Mouse (Mus musculus) layer of hippocampus, postnatal 14 days (tissue): Measurements from ENCODE around the gene Pdgfc. TPM values are rescaled to one million over a fixed set of nuclear protein-coding genes. Genes with fewer than 3 reads are reported as not detected.

Source experiments
- DNase-seq, 2 experiments: peaks; one replicate each; pipeline ENCODE4 v3.0.0; 2021 to 2022; ENCODE audit warnings: low spot score in 2 of 2, mixed read lengths in 1 of 2
- long read RNA-seq, 2 experiments: library from polyadenylated mRNA; stranded (forward); transcript quantifications; one replicate each; pipeline ENCODE4 v2.0.0; 2021
- total RNA-seq, 2 experiments: library from RNA; stranded (reverse); gene quantifications; 2 replicates each; pipeline ENCODE4 v1.2.3; 2021

Gene Pdgfc
- 1 to 10 TPM; 6.0 to 6.6 TPM for total RNA-seq
- long read RNA-seq, experiment 1, partial matches to known transcripts, result 0 of 4 reads
- long read RNA-seq, experiment 1, other reads (novel, unspliced or antisense), result 0 of 4 reads
- long read RNA-seq, experiment 2, transcript Pdgfc-201 (6 exons, 3,521 nt), result major isoform, 5 of 10 reads
- long read RNA-seq, experiment 2, partial matches to known transcripts, result 2 of 10 reads
- long read RNA-seq, experiment 2, other reads (novel, unspliced or antisense), result 0 of 10 reads

DNA sequence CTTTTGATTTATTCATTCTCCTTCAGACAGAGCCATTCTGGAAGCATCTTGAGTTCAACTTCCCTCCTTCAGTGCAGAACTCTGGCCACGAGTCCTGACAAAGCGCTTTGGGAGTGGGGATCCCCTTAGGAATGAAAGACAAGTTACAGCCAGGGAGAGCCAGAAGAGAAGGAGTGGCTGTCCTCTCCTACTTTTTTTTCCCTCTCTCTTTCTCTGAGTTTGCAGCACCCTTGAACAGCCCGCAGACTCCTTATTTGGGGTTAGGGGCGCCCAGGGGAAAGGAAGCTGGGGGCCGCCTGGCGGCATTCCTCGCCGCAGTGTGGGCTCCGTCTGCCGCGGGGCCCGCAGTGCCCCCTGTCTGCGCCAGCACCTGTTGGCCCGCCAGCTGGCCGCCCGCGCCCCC lies at the start of gene Pdgfc:
Pdgfc (plus strand) TSS at position 266 of the 403 bp plus-strand sequence.
- DNase-seq, result no peak

DNA sequence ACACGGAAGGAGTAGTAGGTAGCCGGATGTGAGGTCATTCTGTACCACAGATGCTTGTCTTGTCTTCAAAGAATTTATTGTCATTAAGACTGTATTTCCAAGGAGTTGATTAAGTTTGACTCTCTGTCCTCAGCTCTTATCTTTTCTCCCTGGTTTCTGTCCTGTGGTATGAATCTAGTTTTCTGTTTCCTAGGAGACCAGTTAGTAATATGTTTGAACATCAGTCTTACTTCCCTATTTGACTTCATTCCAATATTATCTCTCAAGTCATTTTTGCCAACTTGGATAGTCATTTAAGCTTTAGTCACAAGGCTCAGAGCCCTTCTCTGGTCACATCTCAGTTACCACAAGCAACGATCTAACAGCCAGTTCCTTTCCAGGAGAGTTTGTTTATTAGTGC lies 27.0 kb upstream of the Pdgfc start:
- no peak for DNase-seq

DNA sequence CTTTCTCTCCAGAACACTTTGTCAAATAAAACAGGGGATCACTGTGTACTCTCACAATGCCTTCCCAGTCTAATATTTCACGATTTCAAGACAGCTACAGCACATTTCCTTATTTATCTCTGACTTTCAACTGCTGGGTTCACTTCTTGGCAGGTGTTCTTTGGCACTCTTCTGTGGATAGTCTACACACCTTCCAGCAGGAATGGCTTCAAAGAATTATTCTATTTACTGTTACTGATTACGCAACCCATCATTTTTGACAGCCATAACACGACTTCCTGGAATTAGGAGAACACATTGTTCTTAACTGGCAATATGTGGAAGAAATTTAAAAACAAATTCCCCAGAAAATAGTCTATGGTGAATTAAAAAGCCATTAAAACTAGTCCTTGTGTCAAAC lies 26.3 kb upstream of the Pdgfc start:
- DNase-seq, result no peak

DNA sequence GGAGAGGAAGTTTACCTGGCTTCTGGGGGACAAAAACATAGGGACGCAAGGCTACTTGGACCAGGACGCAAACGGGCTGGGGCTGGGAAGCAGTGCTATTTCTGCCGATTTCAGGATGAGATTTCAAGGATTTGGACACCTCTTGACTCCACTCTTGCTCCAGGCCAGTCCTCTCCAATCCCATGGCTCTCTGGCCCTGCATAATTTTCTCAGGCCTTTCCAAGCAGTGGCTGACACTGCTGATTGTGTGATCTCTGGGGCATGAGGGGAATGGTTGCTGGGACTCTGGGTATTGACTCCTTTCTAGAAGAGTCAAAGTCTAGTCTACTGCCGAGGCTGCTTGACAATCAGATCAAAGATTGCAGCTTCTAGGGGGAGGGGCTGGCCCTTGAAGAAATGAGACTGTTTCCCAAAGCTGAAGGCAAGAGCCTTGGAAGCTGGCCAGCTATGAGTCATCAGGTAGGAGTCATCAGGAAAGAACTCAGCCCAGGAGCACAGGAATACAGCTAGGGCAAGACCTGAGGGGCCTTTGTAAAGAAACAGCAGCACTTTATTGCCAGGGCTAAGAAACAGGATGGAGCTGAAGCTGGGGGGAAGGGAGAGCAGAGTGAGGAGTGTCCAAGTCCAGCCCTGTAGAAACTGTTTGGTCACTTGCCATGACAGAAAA lies 18.7 kb upstream of the Pdgfc start:
- no peak for DNase-seq

DNA sequence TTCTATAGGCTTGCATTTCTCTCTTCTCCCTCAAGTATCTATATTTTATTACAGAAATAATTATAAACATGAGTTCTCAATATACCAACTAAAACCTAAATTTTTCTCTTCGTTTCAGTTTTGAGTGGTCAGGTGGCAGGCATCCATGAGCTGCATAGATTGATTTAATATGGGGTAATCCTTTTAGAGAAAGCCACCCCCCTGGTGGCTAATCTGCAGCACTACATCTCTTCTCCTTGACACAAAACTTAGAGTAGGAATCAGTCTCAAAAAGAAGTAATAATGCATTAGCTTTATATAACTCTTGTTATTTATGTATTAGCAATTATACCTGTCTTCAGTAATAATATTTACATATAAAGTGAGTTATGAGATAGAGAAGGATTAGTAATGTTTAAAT lies 16.2 kb upstream of the Pdgfc start:
- DNase-seq, result no peak

DNA sequence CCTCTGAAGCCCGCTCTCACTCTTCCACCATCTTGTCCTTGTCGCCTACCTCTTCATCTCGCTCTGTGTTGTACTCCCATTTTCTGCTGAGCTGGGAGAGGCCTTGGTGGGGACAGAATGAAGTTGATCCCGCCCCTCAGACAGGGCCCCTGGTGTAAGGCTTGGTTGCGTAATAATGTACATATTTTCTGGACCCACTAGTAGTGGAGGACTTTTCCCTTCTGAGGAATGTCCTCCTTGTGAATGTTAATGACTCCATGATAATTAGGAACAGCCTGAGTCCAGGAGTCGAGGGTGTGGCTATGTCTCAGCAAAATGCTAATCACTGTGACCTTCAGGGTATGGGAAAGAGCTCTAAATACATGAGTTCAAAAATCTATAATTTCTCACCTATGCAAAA lies 14.4 kb upstream of the Pdgfc start:
- DNase-seq, result no peak

DNA sequence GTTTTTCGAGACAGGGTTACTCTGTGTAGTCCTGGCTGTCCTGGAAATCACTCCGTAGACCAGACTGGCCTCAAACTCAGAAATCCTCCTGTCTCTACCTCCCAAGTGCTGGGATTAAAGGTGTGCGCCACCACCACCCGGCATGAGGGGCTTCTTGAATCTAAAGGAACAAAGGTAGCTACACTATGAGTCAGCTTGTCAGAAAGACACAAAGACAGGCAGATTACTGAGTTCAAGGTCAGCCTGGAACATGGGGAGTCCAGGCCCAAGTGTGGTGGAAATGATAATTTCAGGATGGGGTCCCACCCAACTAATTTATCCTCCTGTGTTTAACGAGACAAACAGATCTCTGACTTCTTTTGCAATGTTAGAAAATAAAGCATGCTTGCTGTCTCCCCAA lies 13.9 kb upstream of the Pdgfc start:
- no peak for DNase-seq

DNA sequence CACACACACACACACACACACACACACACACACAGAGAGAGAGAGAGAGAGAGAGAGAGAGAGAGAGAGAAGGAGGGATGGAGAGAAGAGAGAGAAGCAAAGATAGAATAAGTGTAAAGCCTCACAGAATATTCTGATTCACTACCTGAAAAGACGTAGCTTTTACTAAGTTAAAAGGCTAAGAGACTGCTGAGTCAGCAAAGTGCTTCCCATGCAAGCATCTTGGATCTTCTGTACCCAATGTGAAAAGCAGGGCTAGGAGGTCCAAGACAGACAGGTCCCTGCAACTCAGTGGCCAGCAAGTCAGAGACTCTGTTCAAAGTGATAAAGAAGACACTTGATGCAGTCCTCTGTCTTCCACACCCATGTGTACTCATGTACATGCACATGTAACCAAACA lies 13.4 kb upstream of the Pdgfc start:
- DNase-seq, result no peak

DNA sequence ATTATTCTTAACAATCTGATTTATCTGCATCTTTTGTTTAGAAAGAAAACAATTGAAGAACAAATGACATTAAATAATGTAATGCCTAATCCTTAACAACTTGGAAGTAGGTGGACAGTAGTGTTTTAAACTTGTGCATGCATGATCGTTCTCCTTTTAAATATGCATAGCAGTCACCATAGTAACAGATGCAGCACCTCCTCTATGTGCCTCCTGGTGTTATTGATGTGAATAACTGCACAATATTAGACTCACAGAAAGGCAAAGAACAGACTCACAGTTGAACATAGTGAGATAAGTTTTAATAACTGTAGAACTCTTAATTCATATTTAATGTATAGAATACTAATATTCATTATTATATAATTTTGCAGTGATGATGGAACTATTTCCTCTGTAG lies 12.6 kb upstream of the Pdgfc start:
- DNase-seq, result no peak

DNA sequence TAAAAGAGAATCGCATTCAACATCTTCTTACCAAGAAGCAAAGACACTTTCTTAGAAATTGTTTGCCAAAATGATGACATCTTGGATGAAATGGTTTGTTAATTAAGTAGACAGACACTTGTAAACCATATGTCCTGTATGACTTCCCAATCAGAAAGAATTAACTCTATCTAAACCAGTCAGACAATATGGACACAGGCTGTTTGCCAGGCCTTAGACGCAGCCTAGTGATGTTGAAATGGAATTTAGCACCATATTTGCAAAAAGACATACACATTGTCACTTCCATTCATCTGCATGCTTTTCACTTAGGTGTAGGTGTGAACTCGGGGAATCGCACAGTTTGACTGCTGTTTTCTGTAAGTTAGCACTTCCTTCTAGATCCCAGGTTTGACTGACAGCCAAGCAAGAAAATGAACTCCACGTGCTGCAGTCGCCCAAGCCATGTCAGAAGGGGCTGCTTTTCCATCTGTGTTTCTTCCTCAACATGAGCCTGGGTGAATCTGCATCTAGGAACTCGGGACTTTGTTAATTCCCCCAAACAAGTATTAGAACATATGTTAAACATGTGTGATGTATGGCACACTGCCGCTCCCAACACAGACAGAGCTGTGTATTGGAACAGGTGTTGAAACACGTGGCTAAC lies 10.5 kb upstream of the Pdgfc start:
- no peak for DNase-seq

DNA sequence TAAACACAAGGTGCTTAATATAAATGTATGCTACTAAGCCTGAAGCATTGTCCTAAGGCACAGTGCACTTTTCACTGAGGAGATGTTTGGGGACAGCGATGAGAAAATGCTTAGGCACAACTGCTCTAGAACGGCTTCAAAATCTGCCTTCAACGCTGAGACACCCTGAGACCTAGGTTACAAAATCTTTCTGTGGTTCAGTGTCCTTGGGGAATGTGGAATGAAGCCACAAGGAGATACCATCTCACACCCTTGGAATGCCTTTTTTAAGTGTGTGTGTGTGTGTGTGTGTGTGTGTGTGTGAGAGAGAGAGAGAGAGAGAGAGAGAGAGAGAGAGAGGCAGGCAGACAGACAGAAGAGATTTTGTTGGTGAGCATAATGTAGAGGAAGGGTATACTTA lies 7.9 kb upstream of the Pdgfc start:
- no peak for DNase-seq

DNA sequence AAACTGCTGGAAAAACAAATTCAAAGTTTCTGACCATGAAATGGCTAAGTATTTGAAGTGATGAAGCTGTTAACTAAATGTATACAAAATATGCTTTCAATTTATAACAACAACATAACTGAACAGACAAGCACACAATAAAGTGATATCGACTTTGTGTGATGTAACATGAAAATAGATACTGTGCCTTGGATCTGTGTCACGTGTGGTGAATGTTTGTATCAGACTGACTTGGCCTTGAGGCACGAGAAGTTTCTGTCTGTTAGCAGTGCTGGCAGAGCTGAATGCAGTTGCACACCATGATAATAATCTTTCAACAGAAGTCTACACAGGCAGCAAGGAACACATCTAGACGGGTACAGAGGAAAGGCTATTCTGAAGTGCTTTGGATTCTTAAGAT lies 6.9 kb upstream of the Pdgfc start:
- no peak for DNase-seq

DNA sequence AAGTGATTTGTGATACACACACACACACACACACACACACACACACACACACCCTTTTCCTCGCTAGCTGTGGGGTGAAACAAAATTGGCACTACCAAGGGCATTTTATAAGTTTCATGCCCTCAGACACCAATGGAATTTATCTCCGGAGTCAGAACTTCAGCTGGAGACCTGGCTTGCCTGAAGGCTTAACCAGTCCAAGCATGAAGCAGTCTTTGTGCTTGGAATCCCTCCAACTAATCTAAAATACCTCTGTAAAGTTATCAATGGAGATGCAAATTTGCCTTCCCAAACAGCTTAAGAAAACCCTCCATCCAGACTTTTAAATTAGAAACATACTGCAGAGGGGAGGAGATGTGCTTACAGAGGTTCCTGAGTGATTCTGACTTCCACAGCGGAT lies 6.3 kb upstream of the Pdgfc start:
- DNase-seq, result no peak

DNA sequence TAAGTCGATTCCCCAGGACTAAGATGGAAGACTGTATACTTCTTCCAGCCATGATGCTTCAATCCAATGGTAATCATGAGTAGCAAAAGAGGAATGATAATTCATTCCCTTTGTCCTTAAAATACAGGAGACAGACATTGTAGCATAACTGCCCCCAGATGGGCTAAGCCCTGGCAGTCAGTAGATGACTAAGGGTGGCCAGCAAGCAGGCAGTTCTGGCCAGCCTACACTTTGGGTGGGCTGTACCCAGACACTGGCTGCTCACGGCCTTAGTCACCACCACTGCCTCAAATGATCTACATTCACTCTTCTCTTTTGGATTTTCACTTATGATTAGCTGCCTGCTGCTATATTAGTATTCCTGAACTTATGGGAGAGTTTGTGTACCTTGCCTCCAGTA lies 5.9 kb upstream of the Pdgfc start:
- no peak for DNase-seq

DNA sequence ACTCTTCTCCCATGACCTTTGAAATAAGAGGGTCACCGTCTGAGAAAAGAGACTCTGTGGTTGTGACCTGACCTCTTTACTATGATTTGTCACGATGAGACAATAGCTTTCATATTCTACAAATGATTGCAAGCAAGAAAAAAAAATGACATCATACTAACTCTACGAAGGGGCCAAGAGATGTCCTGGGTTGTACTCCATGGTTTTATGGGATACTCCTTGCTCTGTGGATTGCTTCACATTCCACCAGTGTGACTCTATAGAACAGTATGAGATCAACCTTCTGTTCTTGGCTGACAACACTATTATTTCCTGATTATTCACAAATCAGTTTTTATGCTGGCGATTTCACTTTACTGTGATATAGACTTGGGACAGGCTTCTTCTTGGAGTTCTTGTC lies 4.2 kb upstream of the Pdgfc start:
- DNase-seq, result no peak

DNA sequence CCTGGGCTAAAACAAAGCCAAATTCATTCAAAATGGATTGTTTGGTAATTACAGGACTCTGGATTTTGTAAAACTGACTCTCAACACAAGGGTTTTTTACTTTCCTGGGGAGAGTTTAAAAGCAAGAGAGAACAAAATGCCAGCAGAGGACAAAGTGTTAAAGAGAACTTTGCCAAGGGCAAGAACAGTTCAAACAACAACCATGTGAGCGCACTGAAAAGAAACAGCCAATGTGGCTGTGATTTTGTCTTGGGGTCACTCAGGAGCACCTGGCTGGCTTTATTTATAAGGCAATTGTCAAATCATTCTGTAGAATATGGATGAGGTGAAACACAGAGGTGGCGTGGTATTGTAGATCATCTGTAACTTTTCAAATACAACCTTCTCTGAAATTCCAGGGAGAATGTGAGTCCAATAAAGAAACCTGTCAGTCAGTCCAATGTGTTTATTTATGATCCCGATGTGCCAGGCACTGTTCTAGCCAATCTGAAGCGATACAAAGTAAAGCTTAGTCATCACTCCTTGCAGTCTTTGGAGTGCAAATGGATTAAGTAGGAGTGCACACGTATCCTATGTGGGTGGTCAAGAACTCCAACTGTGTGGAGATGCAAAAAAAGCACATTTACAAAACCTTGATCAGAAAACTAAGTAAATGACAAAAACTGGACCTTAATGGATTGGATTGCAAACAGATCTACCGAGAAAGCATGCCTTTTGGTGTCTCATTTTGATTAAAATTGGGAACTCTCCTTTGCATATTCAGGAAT lies 1.7 kb upstream of the Pdgfc start:
- no peak for DNase-seq

DNA sequence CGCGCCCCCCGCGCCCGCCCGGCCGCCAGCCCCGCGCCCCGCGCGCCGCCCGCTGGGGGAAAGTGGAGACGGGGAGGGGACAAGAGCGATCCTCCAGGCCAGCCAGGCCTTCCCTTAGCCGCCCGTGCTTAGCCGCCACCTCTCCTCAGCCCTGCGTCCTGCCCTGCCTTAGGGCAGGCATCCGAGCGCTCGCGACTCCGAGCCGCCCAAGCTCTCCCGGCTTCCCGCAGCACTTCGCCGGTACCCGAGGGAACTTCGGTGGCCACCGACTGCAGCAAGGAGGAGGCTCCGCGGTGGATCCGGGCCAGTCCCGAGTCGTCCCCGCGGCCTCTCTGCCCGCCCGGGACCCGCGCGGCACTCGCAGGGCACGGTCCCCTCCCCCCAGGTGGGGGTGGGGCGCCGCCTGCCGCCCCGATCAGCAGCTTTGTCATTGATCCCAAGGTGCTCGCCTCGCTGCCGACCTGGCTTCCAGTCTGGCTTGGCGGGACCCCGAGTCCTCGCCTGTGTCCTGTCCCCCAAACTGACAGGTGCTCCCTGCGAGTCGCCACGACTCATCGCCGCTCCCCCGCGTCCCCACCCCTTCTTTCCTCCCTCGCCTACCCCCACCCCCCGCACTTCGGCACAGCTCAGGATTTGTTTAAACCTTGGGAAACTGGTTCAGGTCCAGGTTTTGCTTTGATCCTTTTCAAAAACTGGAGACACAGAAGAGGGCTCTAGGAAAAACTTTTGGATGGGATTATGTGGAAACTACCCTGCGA lies 517 bp downstream of the Pdgfc start:
- peak; percentile 36 to 70 for DNase-seq

DNA sequence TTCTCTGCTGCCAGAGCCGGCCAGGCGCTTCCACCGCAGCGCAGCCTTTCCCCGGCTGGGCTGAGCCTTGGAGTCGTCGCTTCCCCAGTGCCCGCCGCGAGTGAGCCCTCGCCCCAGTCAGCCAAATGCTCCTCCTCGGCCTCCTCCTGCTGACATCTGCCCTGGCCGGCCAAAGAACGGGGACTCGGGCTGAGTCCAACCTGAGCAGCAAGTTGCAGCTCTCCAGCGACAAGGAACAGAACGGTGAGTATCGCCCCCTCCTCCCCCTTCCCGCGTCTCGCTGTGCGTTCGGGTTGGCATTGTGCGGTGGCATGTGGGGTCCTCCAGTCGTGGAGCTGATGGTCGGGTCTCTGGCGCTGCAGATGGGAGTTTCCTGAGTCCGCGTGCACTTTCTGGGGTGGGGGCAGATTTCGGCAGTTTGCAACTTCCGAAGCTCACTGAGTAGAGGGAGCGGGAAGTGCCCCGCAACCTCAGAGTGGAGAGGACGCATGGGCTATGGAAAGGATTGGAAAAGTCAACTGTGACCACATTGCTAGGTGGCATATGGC lies 1.2 kb downstream of the Pdgfc start:
- DNase-seq, result peak in 1 of 2 experiments; percentile 43

DNA sequence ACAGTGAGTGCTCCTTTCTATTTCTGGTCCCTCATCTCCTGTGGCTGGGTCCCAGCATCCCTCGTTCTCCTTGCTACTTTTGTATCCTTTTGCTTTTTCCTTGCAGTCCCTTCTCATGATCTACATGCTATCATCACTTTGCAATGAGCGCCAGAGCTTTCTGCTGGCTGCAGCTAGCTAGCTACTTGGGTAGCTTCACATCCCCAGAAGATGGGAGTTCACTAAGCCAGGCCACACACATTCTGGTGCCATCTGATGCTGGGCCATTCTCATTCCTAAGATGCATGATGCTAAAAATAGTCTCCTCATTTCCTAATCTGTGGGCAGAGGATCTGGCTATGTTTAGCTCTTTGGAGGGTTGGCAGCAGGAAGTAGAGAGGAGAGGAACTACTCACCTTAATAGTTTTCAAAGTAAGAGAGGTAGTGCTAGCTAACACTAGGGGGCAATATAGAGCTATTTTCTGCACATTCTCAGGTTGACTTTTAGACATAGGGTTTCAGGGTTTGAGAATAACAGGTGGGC lies 3.0 kb downstream of the Pdgfc start:
- peak; percentile 24 to 49 for DNase-seq

DNA sequence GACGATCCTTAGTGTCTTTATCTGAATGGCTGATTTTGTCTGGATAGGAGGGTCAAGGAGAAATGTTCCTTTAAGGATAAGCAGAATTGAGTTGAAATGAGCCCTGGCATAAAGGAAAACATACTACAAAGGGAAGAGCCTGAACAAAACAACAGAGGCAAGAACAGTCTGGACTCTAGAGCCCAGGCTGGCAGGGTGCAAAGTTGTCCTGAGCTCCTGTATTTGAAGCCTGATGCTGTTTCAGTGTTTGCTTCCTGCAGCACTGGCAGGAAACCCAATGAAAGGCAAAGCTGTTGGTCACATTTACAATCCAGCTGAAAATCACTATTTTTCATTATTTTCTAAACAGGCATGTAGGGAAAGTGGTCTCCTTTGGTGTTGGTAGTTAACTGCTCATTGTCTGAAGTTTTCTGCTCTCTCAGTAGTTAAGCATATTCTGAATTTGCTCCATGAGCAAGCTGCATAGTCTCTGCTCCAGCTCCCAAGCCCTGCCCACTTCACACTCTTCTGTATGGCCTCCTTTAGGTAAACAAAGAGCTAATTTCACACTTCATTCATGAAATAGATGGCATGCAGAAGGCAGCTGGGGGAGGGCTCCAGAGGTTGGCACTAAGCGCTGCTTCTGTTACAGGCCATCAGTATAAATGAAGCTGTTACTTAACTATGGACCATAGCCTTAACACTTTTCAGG lies 8.6 kb downstream of the Pdgfc start:
- DNase-seq, result no peak
